Mouse (Mus musculus) Patski (cell line): ENCODE results near the gene Slc1a5. TPM values are rescaled to one million over a fixed set of nuclear protein-coding genes. Genes with fewer than 3 reads are reported as not detected.

Source experiments
- ATAC-seq: fragments of 100-300 bp; one replicate; pipeline ENCODE4 v1.8.0; 2021
- CTCF ChIA-PET: fragments of 350-600 bp; sonication (Branson Sonifier 250); formaldehyde crosslinking; loops from one replicate; lab custom pipeline; 2022; ENCODE audit warnings: inconsistent platforms; lab: Charles Lee
- POLR2A ChIA-PET: fragments of 350-600 bp; sonication (Branson Sonifier 250); formaldehyde crosslinking; loops from one replicate; lab custom pipeline; 2022; ENCODE audit warnings: antibody characterized with exemption, inconsistent platforms; lab: Charles Lee
- DNase-seq: peaks from one replicate; pipeline ENCODE4 v3.0.0-alpha.2; 2011; ENCODE audit warnings: low read depth, low spot score
- H3K27me3 ChIP-seq: fragments of 371-371 bp; one replicate; pipeline ENCODE4 v1.5.1; 2021
- CTCF ChIP-seq: fragments of 100-300 bp; IDR thresholded peaks from one replicate; pipeline ENCODE4 v1.5.1; 2021
- in situ Hi-C: fragments of 300-500 bp; cut with MboI; formaldehyde crosslinking; loops from 3 replicates; pipeline ENCODE4 v1.11.1; 2018; ENCODE audit warnings: low pct_unique_long_range_greater_than_20kb, mixed read lengths
- polyA plus RNA-seq: library from polyadenylated mRNA; unstranded; gene quantifications from one replicate; pipeline ENCODE4 v1.2.3, GENCODE M21; 2021

Gene Slc1a5
- polyA plus RNA-seq, 1 experiment from 2014 or later: 69.5 TPM

DNA sequence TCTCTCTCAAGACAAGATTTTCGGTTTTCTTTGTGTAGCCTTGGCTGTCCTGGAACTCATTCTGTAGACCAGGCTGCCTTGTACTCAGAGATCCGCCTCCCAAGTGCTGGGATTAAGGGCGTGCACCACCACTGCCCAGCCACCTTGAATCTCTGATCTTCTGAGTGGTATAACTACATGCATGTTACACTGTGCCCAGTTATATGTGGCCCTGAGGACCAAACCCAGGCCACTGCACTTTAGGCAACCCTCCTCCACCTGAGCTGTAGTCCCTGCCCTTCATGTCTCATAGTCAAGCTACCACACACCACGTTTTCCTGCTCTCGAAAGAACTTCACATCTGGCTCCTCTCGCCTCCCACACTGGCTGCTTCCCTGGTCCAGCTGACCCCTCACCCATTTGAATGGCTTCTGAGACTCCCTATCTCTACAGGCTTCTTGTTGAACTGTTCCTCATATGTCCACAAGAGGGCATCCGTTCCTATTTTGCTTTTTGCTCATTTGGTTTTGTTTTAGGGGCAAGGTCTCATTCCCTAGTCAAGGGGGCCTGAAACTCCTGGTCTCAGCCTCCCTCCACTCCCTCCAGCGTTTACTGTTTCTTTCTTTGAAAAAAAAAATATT lies 23.4 kb downstream of the Slc1a5 start:
- TF ChIP-seq CTCF: peak; percentile 61
- in situ Hi-C loops: no loop called here
- ChIA-PET POLR2A (no interaction called here), CTCF (no interaction called here)
- DNase-seq: no peak
- ATAC-seq: no peak
- no peaks in the 10 kb centered on the region for H3K27me3 ChIP-seq

DNA sequence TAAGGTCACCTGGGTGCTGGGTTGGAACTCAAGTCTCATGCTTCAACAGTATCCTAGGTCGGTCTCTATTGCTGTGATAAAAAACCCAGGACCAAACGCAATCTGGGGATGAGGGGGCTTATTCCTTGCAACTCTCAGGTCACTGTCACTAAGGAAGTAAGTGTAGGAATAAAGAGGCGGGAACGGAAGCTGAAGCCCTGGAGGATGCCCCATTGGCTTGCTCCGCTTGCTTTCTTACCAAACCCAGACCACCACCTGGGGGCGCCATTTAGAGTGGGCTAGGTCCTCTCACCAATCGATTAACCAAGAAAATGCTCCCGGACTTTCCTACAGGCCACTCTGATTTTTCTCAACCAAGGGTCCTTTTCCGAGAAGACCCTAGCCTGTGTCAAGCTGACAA lies 26.8 kb downstream of the Slc1a5 start:
- POLR2A ChIA-PET: no interaction called here
- ATAC-seq (no peak), DNase-seq (no peak)
- TF ChIP-seq CTCF: no peak
- H3K27me3 ChIP-seq: no peaks in the 10 kb centered on the region
- CTCF ChIA-PET: no interaction called here
- in situ Hi-C loops: no loop called here

DNA sequence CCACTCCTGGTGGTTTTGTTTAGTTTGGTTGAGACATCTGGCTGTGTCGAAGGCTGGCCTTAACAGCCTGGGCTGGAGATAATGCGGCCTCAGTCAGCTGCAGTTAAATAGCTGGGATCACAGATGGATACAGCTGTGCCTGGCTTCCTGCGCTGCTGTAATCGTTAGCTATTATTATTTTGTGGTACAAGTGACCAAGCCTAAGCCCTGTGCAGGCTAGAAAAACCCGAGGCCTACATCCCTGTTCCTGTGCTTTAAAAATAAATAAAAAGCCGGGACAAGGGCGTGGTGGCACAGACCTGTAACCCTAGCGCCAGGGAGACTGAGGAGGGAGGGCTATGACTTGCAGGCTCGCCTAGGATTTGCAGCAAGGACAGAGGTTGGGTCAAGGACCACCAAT lies 27.5 kb downstream of the Slc1a5 start:
- ChIA-PET POLR2A (no interaction called here), CTCF (interaction anchor here (1.6 kb wide), 1 partner anchor 17 kb away, joined by 4 read pairs; no protein-coding TSS in a partner anchor)
- ATAC-seq: no peak
- no peak for DNase-seq
- H3K27me3 ChIP-seq: no peaks in the 10 kb centered on the region
- in situ Hi-C loops: no loop called here
- TF ChIP-seq CTCF: no peak

DNA sequence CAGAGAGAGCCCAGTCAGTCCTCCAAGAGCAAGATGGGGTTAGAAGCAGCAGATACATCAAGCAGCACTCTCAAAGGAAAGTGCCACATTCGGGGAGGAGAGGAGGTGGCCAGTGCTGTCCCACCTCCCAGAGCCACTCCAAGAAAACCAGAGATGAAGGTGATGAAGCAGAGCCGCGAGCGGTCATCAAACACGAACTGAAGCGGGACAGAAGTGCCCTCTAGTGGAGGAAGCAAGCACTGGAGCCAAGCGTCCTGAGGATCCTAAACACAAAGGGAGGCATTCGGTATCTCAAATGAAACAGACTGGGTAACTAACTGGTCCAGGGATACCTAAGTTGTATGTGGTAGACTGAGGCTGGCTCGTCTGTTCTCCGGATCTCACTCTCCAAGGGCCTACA lies 28.6 kb downstream of the Slc1a5 start:
- no peak for DNase-seq
- peak; percentile 93 for TF ChIP-seq CTCF
- POLR2A ChIA-PET: no interaction called here
- in situ Hi-C loops: no loop called here
- CTCF ChIA-PET: interaction anchor here (1.2 to 1.6 kb wide), 4 partner anchors 9 to 24 kb away, joined by 3 to 5 read pairs (median 4); no protein-coding TSS in a partner anchor
- H3K27me3 ChIP-seq: no peaks in the 10 kb centered on the region
- ATAC-seq: no peak

DNA sequence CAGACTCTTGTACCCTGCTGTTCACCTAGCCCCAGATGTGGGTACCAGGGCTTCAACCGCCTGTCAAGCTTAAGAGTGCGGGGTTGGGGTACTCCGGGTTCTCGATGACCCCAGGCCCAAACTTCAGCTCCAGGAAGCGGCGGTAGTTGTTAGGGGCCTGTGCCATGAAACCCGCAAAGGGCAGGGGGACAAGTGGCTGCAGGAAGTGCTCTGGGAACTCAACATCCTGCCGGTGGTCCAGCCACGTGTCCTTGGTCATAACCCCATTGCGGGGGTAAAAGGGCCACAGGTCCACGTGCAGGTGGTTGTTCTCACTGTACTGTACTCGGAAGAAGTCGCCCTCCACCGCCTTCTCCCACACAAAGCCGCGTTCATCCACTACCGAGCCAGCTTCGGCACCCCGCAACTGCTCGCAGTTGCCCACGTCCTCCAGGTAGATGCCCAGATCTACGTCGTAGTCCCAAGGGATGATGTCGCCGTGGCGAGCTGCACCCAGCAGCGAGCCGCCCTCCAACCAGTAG lies 29.3 kb downstream of the Slc1a5 start:
- ChIA-PET CTCF (interaction anchor here (1.3 kb wide), 2 partner anchors 20 to 24 kb away, joined by 3 read pairs; no protein-coding TSS in a partner anchor), POLR2A (no interaction called here)
- no peaks in the 10 kb centered on the region for H3K27me3 ChIP-seq
- no peak for TF ChIP-seq CTCF
- in situ Hi-C loops: no loop called here
- ATAC-seq (peak; percentile 15), DNase-seq (no peak)

- no peaks in the 10 kb centered on the region for H3K27me3 ChIP-seq
- ChIA-PET POLR2A (no interaction called here), CTCF (interaction anchor here (0.8 kb wide), 1 partner anchor 66 kb away, joined by 3 read pairs; no protein-coding TSS in a partner anchor)
- ATAC-seq (no peak), DNase-seq (no peak)
- TF ChIP-seq CTCF: peak; percentile 44
- in situ Hi-C loops: no loop called here
These were observed 29.9 kb downstream of the Slc1a5 start for GRCm38 (mm10) chr7:16810920-16811648.

GRCm38 (mm10) chr7:16811649-16812070 lies 30.5 kb downstream of the Slc1a5 start:
- POLR2A ChIA-PET: interaction anchor here (1.0 kb wide), 1 partner anchor 41 kb away, joined by 5 read pairs; no protein-coding TSS in a partner anchor
- in situ Hi-C loops: no loop called here
- no peaks in the 10 kb centered on the region for H3K27me3 ChIP-seq
- TF ChIP-seq CTCF: no peak
- ATAC-seq (no peak), DNase-seq (no peak)
- CTCF ChIA-PET: interaction anchor here (0.8 kb wide), 1 partner anchor 67 kb away, joined by 3 read pairs; no protein-coding TSS in a partner anchor

- in situ Hi-C loops: no loop called here
- no peak for DNase-seq
- peak; percentile 48 for TF ChIP-seq CTCF
- no peaks in the 10 kb centered on the region for H3K27me3 ChIP-seq
- ChIA-PET CTCF (no interaction called here), POLR2A (interaction anchor here (1.0 kb wide), 1 partner anchor 40 kb away, joined by 5 read pairs; no protein-coding TSS in a partner anchor)
- no peak for ATAC-seq
These were observed 31.4 kb downstream of the Slc1a5 start for GRCm38 (mm10) chr7:16812505-16812904.

GRCm38 (mm10) chr7:16815351-16815941 lies 34.3 kb downstream of the Slc1a5 start, which contains the start of gene Strn4:
Gene Strn4, plus strand, starts transcription at chr7:16815889.
- ATAC-seq: no peak
- DNase-seq: no peak
- TF ChIP-seq CTCF: no peak
- no peaks in the 10 kb centered on the region for H3K27me3 ChIP-seq
- CTCF ChIA-PET: no interaction called here
- in situ Hi-C loops: no loop called here
- POLR2A ChIA-PET: no interaction called here

DNA sequence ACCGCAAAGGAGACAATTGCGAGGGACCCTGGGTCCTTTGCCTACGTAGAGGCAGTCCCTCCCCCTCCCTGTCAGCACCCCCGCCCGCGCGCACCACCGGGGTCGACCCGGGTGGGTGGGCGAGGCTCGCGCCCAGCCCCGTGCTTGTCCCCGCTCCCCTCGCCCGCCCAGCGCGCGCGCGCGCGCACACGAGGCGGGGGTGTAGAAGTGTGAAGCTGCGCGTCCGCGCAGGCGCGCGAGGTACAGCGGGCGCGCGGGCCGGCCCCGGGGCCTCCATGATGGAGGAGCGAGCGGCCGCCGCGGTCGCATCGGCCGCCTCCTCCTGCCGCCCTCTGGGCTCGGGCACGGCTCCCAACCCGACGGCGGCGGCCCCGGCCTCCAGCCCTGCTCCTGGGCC lies 34.9 kb downstream of the Slc1a5 start:
- no peak for TF ChIP-seq CTCF
- ChIA-PET POLR2A (no interaction called here), CTCF (no interaction called here)
- in situ Hi-C loops: no loop called here
- H3K27me3 ChIP-seq: no peaks in the 10 kb centered on the region
- no peak for DNase-seq
- ATAC-seq: peak; percentile 52
